Mouse (Mus musculus) ES-E14 (cell line): ENCODE measurements around the gene Gnaz.

Experiments used
- HCFC1 ChIP-seq: IDR thresholded peaks from 2 replicates; pipeline ENCODE4 v1.6.1; 2012; ENCODE audit warnings: low read length, inconsistent platforms, borderline replicate concordance; ENCODE audit not compliant: insufficient read depth
- MAFK ChIP-seq: IDR thresholded peaks from 2 replicates; pipeline ENCODE4 v1.6.1; 2014; ENCODE audit warnings: mild to moderate bottlenecking, low read depth, low read length, inconsistent platforms; ENCODE audit not compliant: insufficient read depth
- ZNF384 ChIP-seq: IDR thresholded peaks from 2 replicates; pipeline ENCODE4 v1.6.1; 2012; ENCODE audit warnings: low read depth, low read length, inconsistent platforms

- TF ChIP-seq MAFK (no peak), ZNF384 (no peak), HCFC1 (no peak)
Observed at GRCm38 (mm10) chr10:74925324-74925723, 41.7 kb upstream of the Gnaz start.
